Mouse (Mus musculus) hematopoietic stem cell, adult 5-6 weeks (primary cell): ENCODE data around the gene Ankrd66. TPM values are rescaled to one million over a fixed set of nuclear protein-coding genes. Genes with fewer than 3 reads are reported as not detected.
"Not testable (repeated sequence)": the region's sequence is repeated elsewhere in the genome, so short reads cannot be mapped to it uniquely, and the experiment has no call there.

Experiments
- ATAC-seq, 2 experiments: fragments of 125-278 bp in 1 of 2; replicated peaks in 1 of 2; 2 replicates each; pipeline ENCODE4 v1.8.0; 2016 to 2017; ENCODE audit warnings: inconsistent platforms in 2 of 2, mild to moderate bottlenecking in 2 of 2, moderate number of reproducible peaks in 2 of 2, low read depth in 1 of 2, moderate TSS enrichment in 1 of 2; ENCODE audit not compliant: low FRiP score in 2 of 2, poor library complexity in 2 of 2, severe bottlenecking in 2 of 2, insufficient read depth in 1 of 2, low TSS enrichment in 1 of 2
- total RNA-seq: library from RNA; stranded (forward); fragments of 172-1452, 232-1000 nt; gene quantifications from 2 replicates; pipeline ENCODE4 v1.2.3, GENCODE M21; 2017

Gene Ankrd66
- total RNA-seq, 1 experiment from 2014 or later, result not detected

GRCm38 (mm10) chr17:43554516-43555403 lies 11.3 kb upstream of the Ankrd66 start:
- no peak for ATAC-seq

- no peak for ATAC-seq
Measured at GRCm38 (mm10) chr17:43551122-43551630, 7.7 kb upstream of the Ankrd66 start.

- 0 out of 4 replicates have a peak, but pooled peaks of 1 of the 2 experiments have one; percentile 46 for ATAC-seq
Measured at GRCm38 (mm10) chr17:43544040-43544439, 601 bp upstream of the Ankrd66 start.

GRCm38 (mm10) chr17:43538767-43539166 lies 4.7 kb downstream of the Ankrd66 start:
- ATAC-seq, result peak in 1 of 2 experiments; percentile 14; a peak in 1 of 4 replicates

- not testable (repeated sequence) for ATAC-seq
Measured at GRCm38 (mm10) chr17:43536841-43537240, 6.6 kb downstream of the Ankrd66 start.

GRCm38 (mm10) chr17:43534362-43535222 lies 8.8 kb downstream of the Ankrd66 start:
- peak; percentile 65 to 68 for ATAC-seq

GRCm38 (mm10) chr17:43531192-43531591 lies 12.2 kb downstream of the Ankrd66 start:
- ATAC-seq, result no peak

- ATAC-seq, result no peak
Measured at GRCm38 (mm10) chr17:43530507-43530906, 12.9 kb downstream of the Ankrd66 start.

GRCm38 (mm10) chr17:43520166-43520565 lies 23.3 kb downstream of the Ankrd66 start:
- ATAC-seq, result no peak

- ATAC-seq, result peak; percentile 78 to 80
Measured at GRCm38 (mm10) chr17:43518644-43519409, 24.6 kb downstream of the Ankrd66 start.

GRCm38 (mm10) chr17:43510782-43511181 lies 32.7 kb downstream of the Ankrd66 start:
- ATAC-seq, result no peak

- ATAC-seq, result no peak
Measured at GRCm38 (mm10) chr17:43504594-43504934, 38.9 kb downstream of the Ankrd66 start.

- no peak for ATAC-seq
Measured at GRCm38 (mm10) chr17:43503861-43504593, 39.4 kb downstream of the Ankrd66 start.

- ATAC-seq, result no peak
Measured at GRCm38 (mm10) chr17:43502592-43502991, 40.8 kb downstream of the Ankrd66 start, which contains the start of gene Mep1a. Gene Mep1a, minus strand, starts transcription at chr17:43502812.

GRCm38 (mm10) chr17:43501631-43502030 lies 41.8 kb downstream of the Ankrd66 start:
- no peak for ATAC-seq

GRCm38 (mm10) chr17:43501223-43501622 lies 42.2 kb downstream of the Ankrd66 start:
- ATAC-seq, result no peak

GRCm38 (mm10) chr17:43500513-43500912 lies 42.9 kb downstream of the Ankrd66 start:
- no peak for ATAC-seq
